Mouse (Mus musculus) neural tube, embryonic 12.5 days (tissue): ENCODE data around the gene Cask. TPM values are rescaled to one million over a fixed set of nuclear protein-coding genes. Genes with fewer than 3 reads are reported as not detected.

Experiments
- ATAC-seq: fragments of 200-750 bp; cut with Nextera tagmentation; 2 replicates; pipeline ENCODE4 v1.8.0; 2017; ENCODE audit warnings: low read depth, mild to moderate bottlenecking, moderate TSS enrichment, moderate library complexity; ENCODE audit not compliant: low FRiP score
- H3K27ac ChIP-seq: fragments of 300-500 bp; sonication (generic); 2 replicates; pipeline ENCODE4 v1.5.1; 2016
- H3K27me3 ChIP-seq: fragments of 300-500 bp; sonication (generic); replicated peaks from 2 replicates; pipeline ENCODE4 v1.6.1; 2016; ENCODE audit warnings: mild to moderate bottlenecking
- H3K36me3 ChIP-seq: fragments of 300-500 bp; sonication (generic); 2 replicates; pipeline ENCODE4 v1.6.1; 2016; ENCODE audit warnings: mild to moderate bottlenecking
- H3K4me1 ChIP-seq: fragments of 300-500 bp; sonication (generic); 2 replicates; pipeline ENCODE4 v1.6.1; 2016
- H3K4me2 ChIP-seq: fragments of 300-500 bp; sonication (generic); replicated peaks from 2 replicates; pipeline ENCODE4 v1.6.1; 2016; ENCODE audit warnings: mild to moderate bottlenecking
- H3K4me3 ChIP-seq: fragments of 300-500 bp; sonication (generic); 2 replicates; pipeline ENCODE4 v1.5.1; 2016
- H3K9ac ChIP-seq: fragments of 300-500 bp; sonication (generic); 2 replicates; pipeline ENCODE4 v1.6.1; 2016; ENCODE audit warnings: mild to moderate bottlenecking
- H3K9me3 ChIP-seq: fragments of 300-500 bp; sonication (generic); 2 replicates; pipeline ENCODE4 v1.6.1; 2016; ENCODE audit warnings: mild to moderate bottlenecking
- WGBS: fragments of 180-500 bp; shearing (Covaris S2); methylation state at CpG from one replicate; pipeline ENCODE4 v1.1.7; 2016; 5-methylcytosine and 5-hydroxymethylcytosine counted together
- polyA plus RNA-seq: library from polyadenylated mRNA; unstranded; fragments of >200 nt; fragmentation: Nextera tagmentation; extraction: Ambion mirVana; gene quantifications from 2 replicates; pipeline ENCODE4 v1.2.1, GENCODE M21; 2016

The Cask gene
- 27.2 and 27.7 TPM in 2 replicates for polyA plus RNA-seq

- no peaks in the 10 kb centered on the region for H3K36me3 ChIP-seq
- no peak within 1 kb of the TSS for H3K4me3 ChIP-seq
- no peaks in the 10 kb centered on the region for H3K9me3 ChIP-seq
- H3K4me2 ChIP-seq, result no peak within 1 kb of the TSS
- no peaks in the 10 kb centered on the region for H3K27me3 ChIP-seq
- no peak for ATAC-seq
- H3K9ac ChIP-seq, result no peak within 1 kb of the TSS
- no peak within 1 kb of the TSS for H3K27ac ChIP-seq
- 60% methylated on average over 4 of the region's 4 CpGs for WGBS
- H3K4me1 ChIP-seq, result no peaks in the 10 kb centered on the region
Measured at GRCm38 (mm10) chrX:13851285-13851684, at the start of gene Cask. Gene Cask (minus strand): TSS chrX:13851367.

GRCm38 (mm10) chrX:13889976-13890375 lies 38.8 kb upstream of the Cask start:
- H3K9me3 ChIP-seq, result no peaks in the 10 kb centered on the region
- no peak for ATAC-seq
- 78% methylated on average over 2 of the region's 2 CpGs for WGBS
- no peaks in the 10 kb centered on the region for H3K27me3 ChIP-seq
- no peak overlapping the region for H3K4me2 ChIP-seq
- H3K9ac ChIP-seq, result no peak overlapping the region
- no peaks in the 10 kb centered on the region for H3K36me3 ChIP-seq
- no peak overlapping the region for H3K4me3 ChIP-seq
- no peak overlapping the region for H3K27ac ChIP-seq
- no peaks in the 10 kb centered on the region for H3K4me1 ChIP-seq

- 84% methylated on average over 1 of the region's 1 CpGs for WGBS
- Histone ChIP-seq H3K27ac (no peak overlapping the region), H3K4me1 (no peaks in the 10 kb centered on the region), H3K36me3 (no peaks in the 10 kb centered on the region), H3K4me3 (no peak overlapping the region), H3K27me3 (no peaks in the 10 kb centered on the region), H3K9me3 (no peaks in the 10 kb centered on the region), H3K4me2 (no peak overlapping the region), H3K9ac (no peak overlapping the region)
- no peak for ATAC-seq
Measured at GRCm38 (mm10) chrX:13884348-13884747, 33.2 kb upstream of the Cask start.

- ATAC-seq, result no peak
- 18% methylated on average over 6 of the region's 6 CpGs for WGBS
Measured at GRCm38 (mm10) chrX:13881969-13882368, 30.8 kb upstream of the Cask start.

GRCm38 (mm10) chrX:13860145-13860544 lies 9.0 kb upstream of the Cask start:
- Histone ChIP-seq H3K27me3 (no peaks in the 10 kb centered on the region), H3K36me3 (no peaks in the 10 kb centered on the region), H3K4me3 (no peak overlapping the region), H3K4me1 (no peaks in the 10 kb centered on the region), H3K4me2 (no peak overlapping the region), H3K9ac (no peak overlapping the region), H3K9me3 (no peaks in the 10 kb centered on the region), H3K27ac (no peak overlapping the region)
- 96% methylated on average over 4 of the region's 4 CpGs for WGBS
- no peak for ATAC-seq

More at GRCm38 (mm10) chrX:13881969-13882368, 30.8 kb upstream of the Cask start:
- no peak overlapping the region for H3K4me2 ChIP-seq
- H3K27ac ChIP-seq, result no peak overlapping the region
- no peaks in the 10 kb centered on the region for H3K4me1 ChIP-seq
- H3K4me3 ChIP-seq, result no peak overlapping the region
- H3K9ac ChIP-seq, result no peak overlapping the region
- H3K36me3 ChIP-seq, result no peaks in the 10 kb centered on the region
- no peaks in the 10 kb centered on the region for H3K27me3 ChIP-seq
- H3K9me3 ChIP-seq, result no peaks in the 10 kb centered on the region

- Histone ChIP-seq H3K27ac (no peak overlapping the region), H3K36me3 (no peaks in the 10 kb centered on the region), H3K4me3 (no peak overlapping the region), H3K27me3 (no peaks in the 10 kb centered on the region), H3K4me2 (no peak overlapping the region), H3K9me3 (no peaks in the 10 kb centered on the region), H3K9ac (no peak overlapping the region), H3K4me1 (no peaks in the 10 kb centered on the region)
- 86% methylated on average over 9 of the region's 9 CpGs for WGBS
- ATAC-seq, result no peak
Measured at GRCm38 (mm10) chrX:13859051-13859450, 7.9 kb upstream of the Cask start.

- no peaks in the 10 kb centered on the region for H3K4me1 ChIP-seq
- H3K9me3 ChIP-seq, result no peaks in the 10 kb centered on the region
- 100% methylated on average over 1 of the region's 1 CpGs for WGBS
- ATAC-seq, result no peak
- H3K36me3 ChIP-seq, result no peaks in the 10 kb centered on the region
- no peak overlapping the region for H3K4me3 ChIP-seq
- no peak overlapping the region for H3K9ac ChIP-seq
- H3K27ac ChIP-seq, result no peak overlapping the region
- no peak overlapping the region for H3K4me2 ChIP-seq
- H3K27me3 ChIP-seq, result no peaks in the 10 kb centered on the region
Measured at GRCm38 (mm10) chrX:13848473-13848872, 2.7 kb downstream of the Cask start.

GRCm38 (mm10) chrX:13847502-13847851 lies 3.7 kb downstream of the Cask start:
- Histone ChIP-seq H3K9ac (peak overlapping the region; percentile 35; the same call in 1 of the 2 replicates), H3K9me3 (no peaks in the 10 kb centered on the region), H3K27ac (peak overlapping the region; percentile 20; the same call in 1 of the 2 replicates), H3K4me3 (peak overlapping the region; percentile 55), H3K36me3 (no peaks in the 10 kb centered on the region), H3K4me2 (peak overlapping the region; percentile 54), H3K4me1 (no peaks in the 10 kb centered on the region), H3K27me3 (no peaks in the 10 kb centered on the region)
- 27% methylated on average over 7 of the region's 7 CpGs for WGBS
- ATAC-seq, result peak; percentile 15; the same call in 1 of the 2 replicates

GRCm38 (mm10) chrX:13846653-13847501 lies 4.3 kb downstream of the Cask start:
- no peaks in the 10 kb centered on the region for H3K9me3 ChIP-seq

GRCm38 (mm10) chrX:13845858-13846652 lies 5.1 kb downstream of the Cask start:
- Histone ChIP-seq H3K27ac (peak overlapping the region; percentile 85), H3K4me3 (peak overlapping the region; percentile 55), H3K36me3 (no peaks in the 10 kb centered on the region), H3K4me1 (no peaks in the 10 kb centered on the region), H3K27me3 (no peaks in the 10 kb centered on the region), H3K4me2 (peak overlapping the region; percentile 54), H3K9ac (peak overlapping the region; percentile 72), H3K9me3 (no peaks in the 10 kb centered on the region)
- WGBS, result 20% methylated on average over 56 of the region's 100 CpGs
- peak; percentile 86 for ATAC-seq

More at GRCm38 (mm10) chrX:13846653-13847501, 4.3 kb downstream of the Cask start:
- WGBS, result 16% methylated on average over 49 of the region's 59 CpGs
- peak overlapping the region; percentile 72 for H3K9ac ChIP-seq
- no peaks in the 10 kb centered on the region for H3K27me3 ChIP-seq
- H3K4me2 ChIP-seq, result peak overlapping the region; percentile 54
- H3K4me1 ChIP-seq, result no peaks in the 10 kb centered on the region
- no peaks in the 10 kb centered on the region for H3K36me3 ChIP-seq
- peak overlapping the region; percentile 55 for H3K4me3 ChIP-seq
- peak overlapping the region; percentile 20; the same call in 1 of the 2 replicates for H3K27ac ChIP-seq
- ATAC-seq, result peak; percentile 92

GRCm38 (mm10) chrX:13845141-13845857 lies 5.9 kb downstream of the Cask start:
- ATAC-seq, result peak; percentile 12; the same call in 1 of the 2 replicates

GRCm38 (mm10) chrX:13822792-13823191 lies 28.4 kb downstream of the Cask start:
- H3K4me1 ChIP-seq, result no peaks in the 10 kb centered on the region
- no peaks in the 10 kb centered on the region for H3K9me3 ChIP-seq
- WGBS, result 94% methylated on average over 1 of the region's 1 CpGs
- no peak overlapping the region for H3K9ac ChIP-seq
- no peaks in the 10 kb centered on the region for H3K27me3 ChIP-seq
- no peak overlapping the region for H3K4me3 ChIP-seq
- H3K36me3 ChIP-seq, result no peaks in the 10 kb centered on the region
- H3K27ac ChIP-seq, result no peak overlapping the region
- no peak for ATAC-seq
- no peak overlapping the region for H3K4me2 ChIP-seq

More at GRCm38 (mm10) chrX:13845141-13845857, 5.9 kb downstream of the Cask start:
- 17% methylated on average over 22 of the region's 22 CpGs for WGBS
- Histone ChIP-seq H3K4me3 (peak overlapping the region; percentile 55), H3K4me1 (no peaks in the 10 kb centered on the region), H3K27me3 (no peaks in the 10 kb centered on the region), H3K36me3 (no peaks in the 10 kb centered on the region), H3K9me3 (no peaks in the 10 kb centered on the region), H3K4me2 (peak overlapping the region; percentile 53), H3K27ac (peak overlapping the region; percentile 85), H3K9ac (peak overlapping the region; percentile 72)
